Mouse (Mus musculus) urinary bladder, postnatal 36 days (tissue): ENCODE data around the gene Gm4131.

Experiments used
- DNase-seq, 2 experiments: peaks; one replicate each; pipeline ENCODE4 v3.0.0; 2022; ENCODE audit warnings: low spot score in 2 of 2, mixed read lengths in 1 of 2

Gene Gm4131

DNA sequence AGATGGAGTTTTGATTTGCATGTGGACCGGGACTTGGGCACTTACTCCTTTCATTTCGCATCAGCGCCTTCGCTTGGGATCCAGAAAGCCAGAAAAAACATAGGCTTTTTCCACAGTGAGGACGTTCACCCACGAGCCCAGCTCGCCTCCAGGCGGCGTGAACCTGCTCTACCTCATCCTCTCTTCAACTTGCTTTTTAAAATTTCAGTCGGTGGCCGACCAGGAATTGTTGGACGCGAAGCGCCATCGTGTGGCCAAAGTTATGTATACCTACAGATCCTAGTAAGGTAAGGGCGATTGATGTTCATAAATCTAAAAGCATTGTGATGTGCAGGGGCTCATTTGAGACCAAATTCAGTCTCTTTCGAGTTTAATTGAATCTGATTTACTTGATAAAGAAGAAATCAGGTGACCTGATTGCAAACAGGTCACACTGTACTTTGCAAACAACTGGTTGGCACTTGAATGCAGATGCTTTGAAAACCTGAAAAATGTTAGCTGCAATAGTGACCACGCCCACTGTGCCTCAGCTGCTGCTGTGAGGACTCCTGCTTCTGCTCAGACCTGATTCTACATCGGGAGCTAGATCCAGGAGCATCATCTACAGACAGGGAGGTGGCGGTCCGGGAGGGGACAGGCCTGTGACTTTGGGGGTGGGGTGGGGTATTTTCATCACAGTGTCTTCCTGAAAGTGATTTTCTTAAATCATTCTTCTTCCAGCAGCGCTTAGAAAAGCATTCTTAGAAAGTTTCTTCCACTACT, 109.1 kb downstream of the Gm4131 start:
- peak; percentile 70 to 79 for DNase-seq

DNA sequence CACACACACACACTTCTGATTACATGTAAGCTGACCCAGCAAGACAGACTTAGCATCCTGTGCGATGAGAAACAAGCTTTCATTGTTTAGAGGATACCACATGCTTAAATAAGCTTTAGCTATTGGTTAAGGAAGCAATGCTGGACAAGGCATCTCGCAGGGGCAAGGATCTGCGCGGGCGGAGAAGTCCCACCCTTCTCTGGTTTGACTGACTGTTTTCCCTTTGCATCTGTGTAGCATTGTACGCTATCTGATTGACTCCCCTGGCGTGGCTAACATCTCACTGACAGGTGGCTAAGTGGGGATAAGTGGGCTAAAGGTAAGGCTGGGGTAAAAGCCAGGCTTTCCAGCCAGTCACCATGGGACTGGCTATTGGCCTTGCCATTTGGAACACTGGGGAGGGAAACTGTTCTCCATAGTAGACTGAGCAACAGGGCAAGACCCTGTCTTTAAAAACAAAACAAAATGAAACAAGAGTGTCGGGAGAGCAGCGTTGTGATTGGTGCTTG, 110.4 kb downstream of the Gm4131 start, which contains the start of gene Gucy1b2:
TSS of gene Gucy1b2 (minus strand) at position 51 of the 509 bp plus-strand sequence.
- no peak for DNase-seq

DNA sequence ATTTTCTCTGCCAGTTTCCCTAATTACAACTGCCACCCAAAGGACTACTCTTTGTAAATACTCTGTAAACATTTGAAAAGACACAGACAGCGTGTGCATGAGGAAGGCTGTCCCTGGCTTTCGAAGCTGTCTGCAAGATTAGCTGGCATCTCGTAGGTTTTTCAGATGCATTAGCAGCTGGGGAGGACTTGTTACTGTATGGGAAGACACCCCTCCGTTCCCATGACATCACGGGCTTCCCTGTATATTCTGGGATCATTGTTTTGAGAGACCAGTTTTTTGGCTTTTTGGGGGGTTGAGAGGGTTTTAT, 111.2 kb downstream of the Gm4131 start:
- DNase-seq = no peak

DNA sequence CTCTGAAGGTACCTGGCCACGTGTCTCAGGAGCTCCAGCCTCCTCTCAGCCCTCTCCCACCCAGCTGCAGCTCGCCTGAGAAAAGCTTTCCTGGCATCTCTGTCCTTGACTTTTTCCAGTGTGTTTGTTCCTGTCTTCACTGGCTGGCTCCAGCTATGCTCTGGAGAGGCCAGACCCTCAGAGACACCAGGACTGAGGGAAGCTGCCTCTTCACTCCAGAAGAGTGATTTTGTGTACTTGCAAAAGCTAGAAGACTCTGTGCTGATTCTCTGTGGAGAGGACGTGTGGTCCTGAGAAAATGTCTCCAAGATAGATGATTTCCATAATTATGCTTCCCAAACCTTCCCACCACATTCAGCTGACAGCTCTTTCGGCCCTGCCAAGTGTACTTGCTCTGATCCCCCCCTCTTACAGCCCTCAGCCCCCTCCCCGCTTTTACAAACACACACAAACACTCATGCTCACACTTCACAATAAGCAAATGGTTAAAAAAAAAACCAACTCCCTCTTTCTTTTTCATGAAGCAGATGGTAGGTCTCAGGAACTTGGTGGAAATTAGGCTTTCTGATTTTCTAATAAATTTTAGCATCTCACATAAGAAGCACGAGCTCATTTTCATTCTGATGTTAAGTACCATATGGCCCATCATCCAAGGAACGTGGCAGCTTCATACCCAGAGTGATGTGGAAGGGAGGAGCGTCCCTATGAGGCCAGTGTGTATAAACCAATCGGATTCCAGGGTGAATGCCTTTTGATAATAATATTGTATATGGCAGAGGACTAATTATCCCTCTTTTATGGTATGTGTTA, 111.8 kb downstream of the Gm4131 start:
- DNase-seq = no peak

DNA sequence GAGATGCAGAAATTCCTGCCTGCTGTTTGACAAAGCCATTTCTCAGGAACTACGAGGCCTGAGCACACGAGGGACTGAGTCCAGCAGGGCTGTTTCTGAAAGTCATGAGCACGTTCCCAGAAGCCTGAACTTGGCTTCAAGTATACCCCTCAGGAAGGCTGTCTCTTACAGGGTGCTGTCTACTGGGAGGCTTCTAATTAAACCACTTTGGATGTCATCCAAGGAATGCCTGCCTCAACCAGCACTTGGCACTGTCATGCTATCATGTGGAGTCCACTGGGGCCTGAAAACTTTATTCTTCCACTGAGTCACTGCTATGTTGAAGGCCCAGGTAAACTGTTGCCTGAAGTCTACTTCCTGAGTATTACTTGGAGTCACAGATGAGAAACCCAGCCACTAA, 112.6 kb downstream of the Gm4131 start:
- no peak for DNase-seq

DNA sequence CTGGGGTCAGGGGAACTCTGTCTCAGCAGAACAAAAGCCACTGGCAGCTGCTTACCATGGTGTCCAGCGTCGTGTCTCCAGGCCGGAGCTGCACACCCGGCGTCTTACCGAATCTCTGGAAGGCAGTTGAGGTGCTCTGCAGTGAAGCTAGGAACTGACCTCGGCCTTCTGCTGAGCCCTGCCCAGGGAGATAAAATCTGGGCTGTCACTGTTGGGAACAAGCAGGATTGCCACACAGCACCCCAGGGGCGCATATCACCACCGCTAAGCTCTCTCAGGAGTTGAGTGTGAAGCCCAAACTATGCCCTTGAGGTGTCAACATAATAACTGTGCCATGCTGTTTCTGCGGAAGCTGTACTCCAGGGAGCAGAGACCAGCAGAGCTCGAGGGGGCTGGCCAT, 113.4 kb downstream of the Gm4131 start:
- no peak for DNase-seq

DNA sequence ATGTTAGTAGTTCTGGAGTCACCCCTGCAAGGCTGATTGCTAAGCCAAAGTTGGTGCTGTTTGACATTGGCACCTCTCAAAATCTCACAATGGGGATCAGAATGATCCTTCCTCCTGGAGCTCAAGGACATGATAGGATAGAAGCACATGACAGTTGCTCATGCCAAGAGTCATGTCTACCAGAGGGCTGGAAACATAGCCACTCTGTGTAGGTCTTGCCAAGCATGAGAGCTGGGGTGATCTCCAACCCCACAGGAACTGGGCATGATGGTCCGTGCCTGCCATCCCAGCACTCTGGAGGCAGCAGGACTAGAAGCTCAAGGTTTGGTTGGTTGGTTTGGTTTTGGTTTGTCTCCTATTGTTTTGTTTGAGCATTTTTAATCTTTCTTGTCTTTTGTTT, 116.0 kb downstream of the Gm4131 start:
- no peak for DNase-seq

DNA sequence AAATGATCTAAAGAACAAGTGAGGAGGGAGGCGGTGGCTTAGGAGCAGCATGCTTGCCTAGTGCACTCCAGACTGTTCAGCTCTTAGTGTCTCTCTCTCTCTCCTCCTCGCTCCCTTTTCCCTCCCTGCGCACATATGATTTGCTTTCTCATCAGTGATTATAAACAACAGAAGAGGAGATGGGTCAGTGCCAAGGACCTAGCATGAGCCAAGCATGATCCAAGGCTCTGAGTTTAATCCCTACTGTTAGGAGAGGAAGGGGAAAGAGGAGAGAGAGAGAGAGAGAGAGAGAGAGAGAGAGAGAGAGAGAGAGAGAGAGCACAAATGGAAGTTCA, 119.5 kb downstream of the Gm4131 start:
- DNase-seq = no peak

DNA sequence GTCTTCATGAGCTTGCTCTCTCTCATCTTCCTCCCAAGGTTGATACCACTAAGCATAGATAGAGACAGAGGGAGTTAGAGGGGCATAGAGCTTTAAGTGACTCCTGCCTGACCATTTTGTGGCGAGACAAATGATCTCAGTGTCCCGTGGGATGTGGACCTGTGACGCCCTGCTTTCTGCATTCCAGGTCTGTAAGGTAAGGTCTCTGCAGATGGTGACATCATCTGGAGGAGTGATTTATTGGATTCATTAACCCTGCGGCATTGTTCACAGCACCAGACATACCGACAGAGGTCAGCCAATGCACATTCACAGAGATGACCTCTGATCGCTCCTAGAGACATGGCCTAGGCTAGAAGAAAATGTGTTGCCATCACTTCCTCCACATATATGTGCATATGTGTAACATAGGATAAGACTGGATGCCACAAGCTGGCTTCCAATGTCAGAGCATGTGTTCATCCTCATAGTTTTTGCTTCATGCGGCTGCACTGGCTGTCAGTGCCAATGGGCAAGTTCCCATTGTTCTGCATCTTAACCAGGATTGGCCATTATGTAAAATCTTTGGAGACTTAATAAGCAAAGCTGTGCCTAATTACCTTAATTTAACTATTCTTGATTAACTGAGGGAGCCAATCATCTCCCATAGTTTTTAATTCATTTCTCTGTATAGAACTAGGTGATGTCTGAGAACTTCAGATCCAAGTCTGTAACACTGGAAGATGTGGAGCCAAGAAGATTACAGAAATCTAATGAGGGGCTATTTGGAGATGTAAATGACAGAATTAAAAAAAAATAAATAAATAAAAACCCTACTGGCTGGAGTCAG, 120.1 kb downstream of the Gm4131 start:
- no peak for DNase-seq

DNA sequence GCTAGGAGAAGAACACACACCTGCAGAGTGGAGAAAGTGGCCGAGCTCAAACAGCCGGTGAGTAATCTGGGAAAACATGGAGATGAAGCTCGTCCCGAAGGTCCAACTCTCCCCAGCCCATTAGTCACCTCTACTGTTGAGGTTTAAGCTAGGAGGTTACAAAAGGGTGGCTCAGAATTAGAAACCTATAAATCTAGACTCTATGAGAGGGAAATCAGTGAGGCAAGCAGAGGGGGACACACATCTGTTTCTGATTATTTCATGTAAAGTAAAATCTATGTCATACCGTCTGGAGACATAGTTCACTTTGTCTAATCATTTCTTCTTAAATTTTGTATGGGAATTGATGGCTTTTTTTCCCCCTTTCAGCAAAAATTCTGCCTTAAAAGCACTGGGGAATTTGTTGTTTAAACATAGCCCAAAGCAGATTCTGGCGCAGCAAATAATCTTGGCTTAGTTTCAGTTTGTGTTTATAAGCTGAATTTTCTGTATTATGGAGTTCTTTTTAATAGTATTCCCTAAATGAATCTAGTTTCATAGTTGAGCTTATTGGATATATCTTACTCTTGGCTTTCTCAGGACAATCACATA, 122.8 kb downstream of the Gm4131 start:
- DNase-seq = no peak

DNA sequence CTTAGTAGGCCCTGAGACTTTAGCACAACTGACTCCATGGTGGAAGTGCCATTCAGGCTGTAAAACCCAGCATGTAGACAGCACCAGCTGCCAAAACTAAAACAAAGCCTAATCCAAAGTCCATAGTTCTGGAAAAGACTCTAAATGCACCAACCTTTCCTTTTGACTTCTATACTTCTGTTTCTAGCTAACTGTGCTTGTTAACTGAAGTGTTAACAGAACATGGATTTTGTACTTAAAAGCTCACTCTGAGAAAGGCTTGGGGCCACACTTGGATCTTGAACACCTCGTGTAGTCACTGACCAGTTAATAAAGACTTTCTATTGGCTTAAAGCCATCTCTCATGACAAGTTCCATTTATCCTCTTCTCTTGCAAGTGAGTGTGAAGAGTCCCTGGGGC, 123.8 kb downstream of the Gm4131 start:
- no peak for DNase-seq

DNA sequence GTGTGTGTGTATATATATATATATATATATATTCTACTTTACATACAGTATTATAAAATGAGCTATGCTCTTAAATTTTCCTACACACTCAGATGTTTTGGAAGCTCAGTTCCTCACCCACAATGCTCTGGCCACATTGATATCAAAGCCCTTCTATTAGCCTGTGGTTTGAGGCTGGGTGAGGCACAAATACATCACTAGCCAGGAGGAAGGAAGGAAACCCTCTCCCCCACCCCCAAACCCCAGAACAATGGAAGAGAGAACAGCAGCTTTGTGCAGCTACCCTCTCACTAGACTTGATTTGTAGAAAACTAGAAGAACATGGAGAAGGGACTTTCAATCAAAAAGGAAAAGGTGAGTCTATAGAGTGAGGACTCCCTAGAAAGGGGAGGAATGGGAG, 126.7 kb downstream of the Gm4131 start:
- DNase-seq = no peak

DNA sequence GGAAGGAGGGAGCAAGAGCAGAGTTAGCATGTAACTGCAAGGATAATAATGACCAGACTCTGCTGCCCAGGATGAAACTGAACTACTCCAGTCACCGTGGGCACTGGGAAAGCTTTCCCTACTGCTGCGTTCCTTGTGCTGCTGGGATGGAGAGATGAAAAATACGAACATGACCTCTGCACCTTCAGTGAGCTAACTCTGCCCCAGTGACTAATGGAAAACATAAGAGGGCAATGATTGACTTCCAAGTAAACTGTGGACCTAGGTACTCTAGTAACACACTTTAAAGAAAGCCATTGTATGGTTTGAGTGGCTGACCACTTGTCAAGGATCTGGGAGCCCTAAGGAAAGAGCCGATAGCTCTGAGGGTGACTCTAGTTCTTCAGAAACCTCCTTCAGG, 128.5 kb downstream of the Gm4131 start:
- DNase-seq = no peak

DNA sequence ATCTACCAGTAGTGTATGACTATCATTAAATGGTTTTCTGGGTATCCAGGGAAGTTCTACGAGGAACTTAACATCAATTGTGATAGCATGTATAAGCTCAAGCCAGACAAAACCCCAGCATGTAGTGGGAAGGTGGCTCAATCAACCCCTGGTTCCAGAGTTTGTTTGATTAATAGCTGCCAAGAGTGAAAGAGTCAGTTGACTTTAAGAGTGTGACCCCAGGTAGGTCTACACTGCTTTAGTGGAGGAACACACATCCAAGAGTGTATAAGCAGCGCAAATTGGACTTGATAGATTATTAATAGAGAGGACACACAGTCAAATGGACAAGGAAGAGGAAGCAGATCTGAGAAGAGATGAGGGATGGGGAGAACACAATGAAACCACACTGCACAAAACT, 128.9 kb downstream of the Gm4131 start:
- no peak for DNase-seq

DNA sequence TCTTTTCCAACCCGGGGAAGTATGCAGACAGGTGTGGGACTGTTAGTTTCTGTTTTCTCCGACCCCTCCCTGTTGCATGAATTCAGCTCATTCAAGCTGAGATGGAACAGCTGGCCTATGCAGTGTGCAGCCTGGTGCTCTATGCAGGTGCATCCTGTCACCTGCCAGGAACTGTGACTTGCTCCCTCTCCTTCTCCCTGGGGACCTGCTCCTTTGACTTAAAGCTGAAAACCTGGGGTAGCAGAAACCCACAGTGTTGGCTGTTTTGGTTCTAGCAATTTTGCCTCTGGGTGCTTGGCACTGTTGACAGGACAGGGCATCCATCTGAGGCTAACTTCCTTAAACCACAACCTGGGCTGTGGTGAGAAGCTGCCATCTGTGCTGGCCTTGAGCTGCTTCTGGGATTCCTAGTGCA, 141.4 kb downstream of the Gm4131 start:
- no peak for DNase-seq

DNA sequence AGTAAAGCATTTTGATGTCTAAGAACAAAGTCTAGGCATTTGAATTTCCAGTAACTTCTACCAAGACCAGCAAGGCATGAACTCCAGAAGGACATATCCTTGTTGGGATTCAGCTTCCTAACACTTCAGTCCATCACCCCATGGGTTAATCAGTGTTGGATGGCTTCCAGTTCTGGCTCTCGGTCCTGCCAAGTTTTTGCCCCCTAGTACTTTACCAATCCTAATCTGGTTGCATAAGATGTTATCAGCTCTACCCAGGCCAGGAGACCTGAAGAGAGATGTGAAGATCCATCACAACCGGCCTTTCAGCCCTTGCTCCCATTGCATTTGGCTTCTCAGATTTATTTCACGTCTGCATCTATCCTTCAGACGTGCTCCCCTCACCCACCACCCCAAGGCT, 144.5 kb downstream of the Gm4131 start:
- no peak for DNase-seq

DNA sequence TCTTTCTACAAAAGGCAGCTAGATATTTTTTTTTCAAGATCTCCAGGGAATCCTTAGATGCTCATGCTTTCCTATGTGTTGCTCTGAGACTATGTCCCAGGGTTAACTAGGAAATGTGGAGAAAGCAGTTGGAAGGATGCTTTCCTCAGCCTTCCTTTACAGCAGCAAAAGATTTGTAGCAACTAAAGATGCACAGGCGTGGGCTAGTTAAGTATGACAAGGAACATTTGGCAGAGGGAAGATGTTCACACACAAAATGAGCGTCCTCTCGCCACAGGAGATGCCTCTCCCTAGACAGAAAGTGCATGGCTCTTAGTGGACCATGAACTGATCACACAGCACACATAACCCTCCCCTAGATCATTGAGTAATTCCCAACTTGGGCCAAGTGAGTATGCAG, 149.2 kb downstream of the Gm4131 start:
- DNase-seq = no peak

DNA sequence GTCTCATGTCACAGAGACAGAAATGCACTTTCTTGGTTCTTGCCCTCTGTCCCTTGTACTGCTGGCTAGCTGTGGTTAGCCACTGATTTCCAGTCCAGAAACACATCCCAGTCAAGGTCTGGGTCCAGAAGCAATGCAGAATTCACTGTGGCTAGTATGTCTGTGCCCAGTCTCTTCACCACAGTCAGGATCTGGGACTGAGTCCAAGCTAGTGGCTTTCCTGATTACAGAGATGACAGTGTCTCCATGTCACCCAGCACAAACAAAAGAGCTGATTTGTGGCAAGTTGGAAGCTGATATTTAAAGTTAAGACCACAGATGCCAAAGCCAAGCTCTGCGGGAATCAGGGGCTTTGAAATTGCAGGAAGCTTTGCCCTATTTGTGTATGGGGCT, 150.0 kb downstream of the Gm4131 start:
- no peak for DNase-seq

DNA sequence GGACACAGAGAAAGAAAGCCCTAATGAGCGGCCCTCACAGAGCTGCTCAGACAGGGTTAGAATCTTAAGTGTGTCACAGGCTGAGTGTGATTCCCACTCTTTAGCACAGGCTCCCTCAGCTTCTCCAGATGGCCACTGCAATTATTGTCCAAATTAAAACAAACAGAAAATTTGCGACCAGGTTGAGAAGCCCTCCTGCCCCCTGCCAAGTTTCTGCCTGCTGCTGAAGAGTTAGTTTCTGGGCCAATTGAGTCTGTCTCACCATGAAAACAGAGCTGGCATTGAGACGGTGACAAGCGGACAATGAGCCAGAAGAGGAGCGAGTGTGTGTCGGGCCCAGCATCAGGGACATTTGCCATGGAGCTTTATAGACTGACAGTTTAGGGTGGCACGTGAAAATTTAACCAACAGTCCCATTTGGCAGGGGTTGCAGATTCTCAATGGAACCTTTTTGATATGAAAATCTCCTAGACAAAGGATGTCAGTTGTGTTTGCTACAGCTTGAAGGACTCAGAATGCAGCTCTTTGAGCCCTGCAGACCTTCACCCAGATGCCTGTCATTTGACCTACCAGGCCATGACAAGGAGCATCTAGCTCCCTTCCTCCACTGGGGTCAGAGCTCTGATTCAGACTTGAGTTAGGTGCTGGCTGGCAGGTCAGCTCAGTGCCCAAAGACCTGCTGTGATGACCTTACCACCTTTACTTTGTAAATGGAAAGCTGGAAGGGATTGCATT, 150.5 kb downstream of the Gm4131 start:
- DNase-seq = no peak
